Mouse (Mus musculus): Measurements from ENCODE around the gene Tef.
A peak's percentile ranks its signal among the peaks of the same experiment; 100 is the strongest.

Gene Tef

GRCm38 (mm10) chr15:81848301-81848700 is 46.1 kb downstream of the Tef start:
- peak; percentile 82 for DNase-seq (ENCODE audit: low spot score)

GRCm38 (mm10) chr15:81849104-81849503 is 46.9 kb downstream of the Tef start:
- no peak for DNase-seq (ENCODE audit: low spot score)

- no peak for DNase-seq (ENCODE audit: low spot score)
Measured at GRCm38 (mm10) chr15:81850718-81851117, 48.5 kb downstream of the Tef start.

- DNase-seq (ENCODE audit: low spot score) = no peak
Measured at GRCm38 (mm10) chr15:81851375-81851774, 49.2 kb downstream of the Tef start.

GRCm38 (mm10) chr15:81852411-81853000 is 50.3 kb downstream of the Tef start:
- DNase-seq (ENCODE audit: low spot score) = no peak

- DNase-seq (ENCODE audit: low spot score) = no peak
Measured at GRCm38 (mm10) chr15:81853081-81853480, 50.9 kb downstream of the Tef start.

GRCm38 (mm10) chr15:81856030-81856790 is 54.0 kb downstream of the Tef start:
- DNase-seq (ENCODE audit: low spot score) = peak; percentile 96

GRCm38 (mm10) chr15:81856938-81857723 is 54.9 kb downstream of the Tef start:
- DNase-seq (ENCODE audit: low spot score) = peak; percentile 64

- DNase-seq (ENCODE audit: low spot score) = no peak
Measured at GRCm38 (mm10) chr15:81857724-81858116, 55.5 kb downstream of the Tef start.

- DNase-seq (ENCODE audit: low spot score) = peak; percentile 97
Measured at GRCm38 (mm10) chr15:81858138-81858516, 55.9 kb downstream of the Tef start.

GRCm38 (mm10) chr15:81858517-81859329 is 56.5 kb downstream of the Tef start, which contains the start of gene Tob2:
Gene Tob2 (minus strand): TSS chr15:81858796.
- peak; percentile 81 for DNase-seq (ENCODE audit: low spot score)

- DNase-seq (ENCODE audit: low spot score) = peak; percentile 98
Measured at GRCm38 (mm10) chr15:81859330-81860255, 57.4 kb downstream of the Tef start.

- DNase-seq (ENCODE audit: low spot score) = peak; percentile 64
Measured at GRCm38 (mm10) chr15:81860471-81861135, 58.4 kb downstream of the Tef start.

GRCm38 (mm10) chr15:81864238-81864637 is 62.0 kb downstream of the Tef start:
- no peak for DNase-seq (ENCODE audit: low spot score)

GRCm38 (mm10) chr15:81869985-81870384 is 67.8 kb downstream of the Tef start:
- no peak for DNase-seq (ENCODE audit: low spot score)

- DNase-seq (ENCODE audit: low spot score) = peak; percentile 99
Measured at GRCm38 (mm10) chr15:81871604-81872261, 69.5 kb downstream of the Tef start, which contains the start of gene Phf5a. Gene Phf5a (minus strand): TSS chr15:81871911.

- peak; percentile 100 for DNase-seq (ENCODE audit: low spot score)
Measured at GRCm38 (mm10) chr15:81872262-81873136, 70.3 kb downstream of the Tef start, which contains the start of gene Aco2. Gene Aco2 (plus strand): TSS chr15:81872309.

Measured in MN1 (cell line).